Mouse (Mus musculus): Measurements from ENCODE around the gene Zdhhc22.

Zdhhc22 gene

GRCm38 (mm10) chr12:86989890-86990754 is at the start of gene Zdhhc22:
TSS of gene Zdhhc22 (minus strand) at chr12:86990430.
- DNase-seq (ENCODE audit: low spot score) = no peak

GRCm38 (mm10) chr12:87036631-87037030 is 46.4 kb upstream of the Zdhhc22 start:
- DNase-seq (ENCODE audit: low spot score) = no peak

GRCm38 (mm10) chr12:87031163-87031763 is 41.0 kb upstream of the Zdhhc22 start:
- no peak for DNase-seq (ENCODE audit: low spot score)

GRCm38 (mm10) chr12:87029251-87029976 is 39.2 kb upstream of the Zdhhc22 start:
- no peak for DNase-seq (ENCODE audit: low spot score)

GRCm38 (mm10) chr12:87028068-87028467 is 37.8 kb upstream of the Zdhhc22 start:
- DNase-seq (ENCODE audit: low spot score) = no peak

- no peak for DNase-seq (ENCODE audit: low spot score)
Observed at GRCm38 (mm10) chr12:87027391-87027790, 37.2 kb upstream of the Zdhhc22 start.

GRCm38 (mm10) chr12:87026871-87027240 is 36.6 kb upstream of the Zdhhc22 start:
- no peak for DNase-seq (ENCODE audit: low spot score)

GRCm38 (mm10) chr12:87026109-87026870 is 36.1 kb upstream of the Zdhhc22 start:
- peak; percentile 50 for DNase-seq (ENCODE audit: low spot score)

- DNase-seq (ENCODE audit: low spot score) = no peak
Observed at GRCm38 (mm10) chr12:87023456-87023855, 33.2 kb upstream of the Zdhhc22 start.

GRCm38 (mm10) chr12:87022006-87022405 is 31.8 kb upstream of the Zdhhc22 start:
- no peak for DNase-seq (ENCODE audit: low spot score)

GRCm38 (mm10) chr12:87021040-87021439 is 30.8 kb upstream of the Zdhhc22 start, which contains the start of gene Tmem63c:
TSS of gene Tmem63c (plus strand) at chr12:87021340.
- DNase-seq (ENCODE audit: low spot score) = no peak

GRCm38 (mm10) chr12:87018756-87019155 is 28.5 kb upstream of the Zdhhc22 start:
- no peak for DNase-seq (ENCODE audit: low spot score)

- no peak for DNase-seq (ENCODE audit: low spot score)
Observed at GRCm38 (mm10) chr12:87017041-87017440, 26.8 kb upstream of the Zdhhc22 start.

- DNase-seq (ENCODE audit: low spot score) = no peak
Observed at GRCm38 (mm10) chr12:87004596-87004995, 14.4 kb upstream of the Zdhhc22 start.

- no peak for DNase-seq (ENCODE audit: low spot score)
Observed at GRCm38 (mm10) chr12:87003606-87004005, 13.4 kb upstream of the Zdhhc22 start.

GRCm38 (mm10) chr12:87002815-87003214 is 12.6 kb upstream of the Zdhhc22 start:
- DNase-seq (ENCODE audit: low spot score) = no peak

- DNase-seq (ENCODE audit: low spot score) = no peak
Observed at GRCm38 (mm10) chr12:87002209-87002608, 12.0 kb upstream of the Zdhhc22 start.

- no peak for DNase-seq (ENCODE audit: low spot score)
Observed at GRCm38 (mm10) chr12:87000840-87001176, 10.6 kb upstream of the Zdhhc22 start.

GRCm38 (mm10) chr12:87000151-87000839 is 10.1 kb upstream of the Zdhhc22 start:
- DNase-seq (ENCODE audit: low spot score) = no peak

GRCm38 (mm10) chr12:86999283-86999820 is 9.1 kb upstream of the Zdhhc22 start:
- DNase-seq (ENCODE audit: low spot score) = no peak

GRCm38 (mm10) chr12:86998699-86999098 is 8.5 kb upstream of the Zdhhc22 start:
- no peak for DNase-seq (ENCODE audit: low spot score)
